ENCODE assay signal across 21 mouse cellular contexts in genomic region chr13:51832491-51832890, GRCm38 (mm10). TPM values are rescaled to one million over a fixed set of nuclear protein-coding genes. Genes with fewer than 3 reads are reported as not detected.
A peak's percentile ranks its signal among the peaks of the same experiment; 100 is the strongest.
DNase-seq lines count a peak whose midpoint lies in the region; ATAC-seq and TF ChIP-seq lines count a peak whose summit lies in the region.
"Had no signal": no experiment of that assay in that cellular context is flagged by ENCODE, and none has a peak within 500 bp of the region (broad histone marks: within the 10 kb centered on the region; RNA-seq: fewer than 3 reads in every experiment).

No protein-coding gene starts in this region.

- H3K9ac ChIP-seq in intestine, postnatal 0 days (ENCODE audit: low read depth, low read length), result no peak overlapping the region
- H3K9ac ChIP-seq in intestine, embryonic 15.5 days, result no peak overlapping the region
- no peak overlapping the region for H3K9ac ChIP-seq in lung, postnatal 0 days (replicated peaks; ENCODE audit: low read depth)
- H3K9ac ChIP-seq in MEL (ENCODE audit: control insufficient read depth, low read depth, low read length, poor library complexity, severe bottlenecking), result no peak overlapping the region
- H3K9ac ChIP-seq: heart, embryonic 15.5 days; hindbrain, embryonic 15.5 days; lung, embryonic 15.5 days; stomach, embryonic 15.5 days had no signal

- peak; percentile 39 for TF ChIP-seq RAD21 in MEL (IDR thresholded peaks at IDR 0.05; ENCODE audit: low read depth, low read length)

- no peaks in the 10 kb centered on the region for H3K9me3 ChIP-seq in intestine, postnatal 0 days (ENCODE audit: control insufficient read depth)
- H3K9me3 ChIP-seq in intestine, embryonic 15.5 days, result no peaks in the 10 kb centered on the region
- no peaks in the 10 kb centered on the region for H3K9me3 ChIP-seq in lung, postnatal 0 days (ENCODE audit: low read length)
- no peaks in the 10 kb centered on the region for H3K9me3 ChIP-seq in MEL (replicated peaks; ENCODE audit: insufficient read depth, low read length)
- H3K9me3 ChIP-seq: heart, embryonic 15.5 days; hindbrain, embryonic 15.5 days; lung, embryonic 15.5 days; stomach, embryonic 15.5 days had no signal

- H3K4me3 ChIP-seq in intestine, postnatal 0 days (ENCODE audit: low read depth, low read length), result no peak overlapping the region
- no peak overlapping the region for H3K4me3 ChIP-seq in intestine, embryonic 15.5 days (replicated peaks)
- no peak overlapping the region for H3K4me3 ChIP-seq in lung, postnatal 0 days (ENCODE audit: low read depth, low read length)
- H3K4me3 ChIP-seq in MEL (ENCODE audit: control insufficient read depth in 1 of 2, insufficient read depth in 1 of 2, low read depth in 2 of 2, low read length in 2 of 2), result no peak overlapping the region
- H3K4me3 ChIP-seq: heart, embryonic 15.5 days; hindbrain, embryonic 15.5 days; lung, embryonic 15.5 days; stomach, embryonic 15.5 days had no signal

- TF ChIP-seq CTCF in intestine, postnatal 0 days (IDR thresholded peaks at IDR 0.05; ENCODE audit: low read depth), result peak; percentile 12; the same call in 1 of the 2 replicates
- TF ChIP-seq CTCF in lung, postnatal 0 days (IDR thresholded peaks at IDR 0.05), result 0 out of 2 replicates have a peak, but pooled peaks have one; percentile 3
- TF ChIP-seq CTCF in MEL (IDR thresholded peaks at IDR 0.05 in 2 of 3, conservative IDR thresholded peaks at IDR 0.05 in 1 of 3; ENCODE audit: control insufficient read depth in 1 of 3, insufficient read depth in 1 of 3, low read depth in 2 of 3, low read length in 3 of 3, poor library complexity in 1 of 3, severe bottlenecking in 1 of 3), result peak in 1 of 3 experiments; percentile 38; a peak in 2 of 6 replicates

- no peaks in the 10 kb centered on the region for H3K27me3 ChIP-seq in intestine, postnatal 0 days (replicated peaks; ENCODE audit: control insufficient read depth, insufficient read depth, low read length)
- no peaks in the 10 kb centered on the region for H3K27me3 ChIP-seq in intestine, embryonic 15.5 days (replicated peaks)
- no peaks in the 10 kb centered on the region for H3K27me3 ChIP-seq in lung, postnatal 0 days (replicated peaks; ENCODE audit: insufficient read depth, low read length)
- H3K27me3 ChIP-seq in MEL (ENCODE audit: control insufficient read depth in 1 of 2, insufficient read depth in 2 of 2, low read length in 2 of 2), result no peaks in the 10 kb centered on the region
- no peaks in the 10 kb centered on the region for H3K27me3 ChIP-seq in splenic B cell, adult 2 months (ENCODE audit: control insufficient read depth, insufficient read depth, low read length, poor library complexity, severe bottlenecking)
- H3K27me3 ChIP-seq: heart, embryonic 15.5 days; lung, embryonic 15.5 days; stomach, embryonic 15.5 days had no signal

- H3K27ac ChIP-seq in intestine, postnatal 0 days (ENCODE audit: low read depth, low read length), result no peak overlapping the region
- no peak overlapping the region for H3K27ac ChIP-seq in intestine, embryonic 15.5 days
- H3K27ac ChIP-seq in lung, postnatal 0 days (ENCODE audit: low read length), result no peak overlapping the region
- no peak overlapping the region for H3K27ac ChIP-seq in MEL (ENCODE audit: control insufficient read depth, low read depth, low read length)
- H3K27ac ChIP-seq: heart, embryonic 15.5 days; hindbrain, embryonic 15.5 days; lung, embryonic 15.5 days; macrophage; stomach, embryonic 15.5 days had no signal

- H3K4me1 ChIP-seq in intestine, postnatal 0 days (replicated peaks; ENCODE audit: control insufficient read depth, insufficient read depth, low read length), result no peaks in the 10 kb centered on the region
- peaks cover 9% of the 10 kb centered on the region for H3K4me1 ChIP-seq in intestine, embryonic 15.5 days (replicated peaks)
- no peaks in the 10 kb centered on the region for H3K4me1 ChIP-seq in lung, postnatal 0 days (ENCODE audit: insufficient read depth, low read depth, low read length)
- H3K4me1 ChIP-seq in MEL (ENCODE audit: control insufficient read depth in 1 of 2, insufficient read depth in 2 of 2, low read length in 2 of 2), result peaks cover 0 to 14% of the 10 kb centered on the region in 2 experiments; a peak in 1 of 4 replicates

- no peak for TF ChIP-seq POLR2A in MEL (IDR thresholded peaks at IDR 0.05; ENCODE audit: control insufficient read depth in 1 of 2, insufficient read depth in 1 of 2, low read depth in 1 of 2, low read length in 2 of 2, poor library complexity in 1 of 2)

- 82% methylated on average over 6 of the region's 6 CpGs for WGBS in intestine, postnatal 0 days
- 85% methylated on average over 6 of the region's 6 CpGs for WGBS in intestine, embryonic 15.5 days
- 86% methylated on average over 6 of the region's 6 CpGs for WGBS in lung, postnatal 0 days

- intact Hi-C loops in heart, postnatal 36 days (cut with DNase I), result loop anchor here (5.0 to 10.0 kb wide), 2 partner anchors 520 to 732 kb away; no protein-coding TSS in a partner anchor

- no peak for TF ChIP-seq EP300 in lung, postnatal 0 days (IDR thresholded peaks at IDR 0.05)
- TF ChIP-seq EP300 in MEL (IDR thresholded peaks at IDR 0.05; ENCODE audit: low read depth in 1 of 2, low read length in 2 of 2), result no peak

- H3K79me2 ChIP-seq in MEL (ENCODE audit: control insufficient read depth, insufficient read depth, low read length, poor library complexity), result no peaks in the 10 kb centered on the region

- H3K4me2 ChIP-seq in intestine, postnatal 0 days (replicated peaks; ENCODE audit: low read depth), result no peak overlapping the region
- H3K4me2 ChIP-seq in intestine, embryonic 15.5 days (replicated peaks), result no peak overlapping the region
- H3K4me2 ChIP-seq in lung, postnatal 0 days (replicated peaks; ENCODE audit: low read depth, low read length), result no peak overlapping the region
- H3K4me2 ChIP-seq: heart, embryonic 15.5 days; hindbrain, embryonic 15.5 days; lung, embryonic 15.5 days; stomach, embryonic 15.5 days had no signal

- no peaks in the 10 kb centered on the region for H3K36me3 ChIP-seq in intestine, postnatal 0 days (ENCODE audit: control insufficient read depth, insufficient read depth)
- H3K36me3 ChIP-seq in intestine, embryonic 15.5 days, result no peaks in the 10 kb centered on the region
- no peaks in the 10 kb centered on the region for H3K36me3 ChIP-seq in lung, postnatal 0 days (ENCODE audit: insufficient read depth, low read length)
- no peaks in the 10 kb centered on the region; a peak in 1 of 4 replicates for H3K36me3 ChIP-seq in MEL (ENCODE audit: control insufficient read depth in 1 of 2, insufficient read depth in 2 of 2, low read length in 2 of 2)
- H3K36me3 ChIP-seq in splenic B cell, adult 2 months (ENCODE audit: control insufficient read depth, insufficient read depth, low read length, poor library complexity, severe bottlenecking), result no peaks in the 10 kb centered on the region
- H3K36me3 ChIP-seq: heart, embryonic 15.5 days; hindbrain, embryonic 15.5 days; lung, embryonic 15.5 days; stomach, embryonic 15.5 days had no signal

- no peak for ATAC-seq in intestine, postnatal 0 days
- no peak for ATAC-seq in intestine, embryonic 15.5 days
- no peak for ATAC-seq in lung, postnatal 0 days
- ATAC-seq: intestine, embryonic 16.5 days; midbrain, embryonic 16.5 days had no signal

- DNase-seq in lung, postnatal 0 days (ENCODE audit: low spot score), result no peak
- no peak for DNase-seq in lung, adult 18-20 months
- DNase-seq in MEL (ENCODE audit: low read depth, low spot score), result no peak
- DNase-seq in splenic B cell, adult 2 months (ENCODE audit: low read depth, low spot score), result peak; percentile 18
- no peak for DNase-seq in heart, postnatal 36 days
- DNase-seq: adrenal gland, adult 2 months; cerebellum, adult 18-20 months; heart, postnatal 4 days; left cerebral cortex, postnatal 4 days; liver; right cerebral cortex, adult 18-20 months; right cerebral cortex, postnatal 4 days had no signal

TF ChIP-seq in MEL, 35 proteins besides CTCF, POLR2A, EP300 and RAD21:
- no peak for TF ChIP-seq GATA1 (IDR thresholded peaks at IDR 0.05; ENCODE audit: low read depth, low read length)
- no peak for TF ChIP-seq ZC3H11A (IDR thresholded peaks at IDR 0.05; ENCODE audit: low read depth, low read length)
- TF ChIP-seq ZMIZ1 (IDR thresholded peaks at IDR 0.05; ENCODE audit: low read depth, low read length), result no peak
- no peak for TF ChIP-seq MAFK (IDR thresholded peaks at IDR 0.05; ENCODE audit: borderline replicate concordance, low read depth, low read length)
- no peak for TF ChIP-seq MEF2A (IDR thresholded peaks at IDR 0.05; ENCODE audit: extremely low read depth, insufficient replicate concordance, low read depth, low read length, poor library complexity, severe bottlenecking)
- TF ChIP-seq CHD2 (IDR thresholded peaks at IDR 0.05; ENCODE audit: low read length), result no peak
- no peak for TF ChIP-seq MXI1 (IDR thresholded peaks at IDR 0.05; ENCODE audit: low read depth, low read length)
- no peak for TF ChIP-seq UBTF (IDR thresholded peaks at IDR 0.05; ENCODE audit: borderline replicate concordance, insufficient read depth, low read depth, low read length)
- TF ChIP-seq BHLHE40 (IDR thresholded peaks at IDR 0.05; ENCODE audit: borderline replicate concordance, low read depth, low read length), result no peak
- no peak for TF ChIP-seq MAZ (IDR thresholded peaks at IDR 0.05; ENCODE audit: low read depth, low read length)
- TF ChIP-seq ZNF384 (IDR thresholded peaks at IDR 0.05; ENCODE audit: low read depth, low read length), result no peak
- TF ChIP-seq MAX (IDR thresholded peaks at IDR 0.05; ENCODE audit: low read length), result no peak

RNA-seq across cellular contexts. Expression of gene Gadd45g, which starts 14.0 kb away (rescaled TPM):
- polyA plus RNA-seq in intestine, postnatal 0 days (2015; fragmentation: Nextera tagmentation; extraction: Ambion mirVana), result 28.7 and 32.7 TPM in 2 replicates
- 35.4 and 36.3 TPM in 2 replicates for polyA plus RNA-seq in intestine, embryonic 15.5 days (2015; fragmentation: Nextera tagmentation; extraction: Ambion mirVana)
- 54.7 and 83.4 TPM in 2 replicates for polyA plus RNA-seq in lung, postnatal 0 days (2015; fragmentation: Nextera tagmentation; extraction: Ambion mirVana)
- 7.2 and 9.2 TPM in 2 replicates for total RNA-seq in MEL (2012; rRNA removed)
- 10 to 100 TPM in 1 of 2 experiments, not detected in 1; 11.0 TPM for polyA plus RNA-seq in MEL (2012; ENCODE audit: insufficient read depth in 1 of 2, insufficient read length in 2 of 2, low read depth in 1 of 2, low replicate concordance in 2 of 2, missing spikeins in 1 of 2)
- total RNA-seq in heart, postnatal 36 days (2021), result 10 to 100 TPM in 1 of 2 experiments, 1 to 10 TPM in 1; 9.5 to 10.7 TPM

RNA-seq across cellular contexts. Expression of gene Sema4d, which starts 38.9 kb away (rescaled TPM):
- 3.4 TPM in 2 replicates for polyA plus RNA-seq in intestine, postnatal 0 days (2015; fragmentation: Nextera tagmentation; extraction: Ambion mirVana)
- 6.2 and 7.0 TPM in 2 replicates for polyA plus RNA-seq in intestine, embryonic 15.5 days (2015; fragmentation: Nextera tagmentation; extraction: Ambion mirVana)
- polyA plus RNA-seq in lung, postnatal 0 days (2015; fragmentation: Nextera tagmentation; extraction: Ambion mirVana), result 4.9 and 5.7 TPM in 2 replicates
- 6.9 and 8.2 TPM in 2 replicates for total RNA-seq in MEL (2012; rRNA removed)
- polyA plus RNA-seq in MEL (2012; ENCODE audit: insufficient read depth in 1 of 2, insufficient read length in 2 of 2, low read depth in 1 of 2, low replicate concordance in 2 of 2, missing spikeins in 1 of 2), result 10 to 100 TPM in 1 of 2 experiments, not detected in 1; 20.3 TPM
- total RNA-seq in heart, postnatal 36 days (2021), result 10 to 100 TPM; 69.8 to 77.5 TPM
